8 mouse cellular contexts compared by ENCODE assay signal in genomic region chr2:152821023-152821422, GRCm38 (mm10). TPM values are rescaled to one million over a fixed set of nuclear protein-coding genes. Genes with fewer than 3 reads are reported as not detected.
DNase-seq lines count a peak whose midpoint lies in the region; ATAC-seq lines count a peak whose summit lies in the region.

No protein-coding gene starts in this region.

- peaks cover 72% of the 10 kb centered on the region for H3K4me1 ChIP-seq in midbrain, embryonic 15.5 days

- H3K4me3 ChIP-seq in midbrain, embryonic 15.5 days, result no peak overlapping the region

- H3K9me3 ChIP-seq in midbrain, embryonic 15.5 days, result no peaks in the 10 kb centered on the region

- ATAC-seq in midbrain, embryonic 15.5 days (replicated peaks), result no peak

- peak overlapping the region; percentile 44; the same call in 1 of the 2 replicates for H3K27ac ChIP-seq in midbrain, embryonic 15.5 days

- H3K27me3 ChIP-seq in midbrain, embryonic 15.5 days (replicated peaks), result no peaks in the 10 kb centered on the region

- peak; percentile 20 for DNase-seq in cerebellum, adult 8-10 months
- DNase-seq in cerebellum, postnatal 25 days, result no peak
- DNase-seq in embryo, embryonic 11 days, result peak; percentile 45
- peak; percentile 76 to 77 for DNase-seq in heart, postnatal 10 days
- DNase-seq in kidney, postnatal 36 days, result peak; percentile 62 to 78
- DNase-seq in ovary, postnatal 36 days (ENCODE audit: low spot score), result no peak
- DNase-seq in MN1 (ENCODE audit: low spot score), result no peak

- H3K9ac ChIP-seq in midbrain, embryonic 15.5 days, result no peak overlapping the region

- intact Hi-C loops in heart, postnatal 10 days (cut with DNase I), result loop anchor here (1.0 to 2.0 kb wide), 2 partner anchors 9 to 36 kb away; no protein-coding TSS in a partner anchor

- H3K36me3 ChIP-seq in midbrain, embryonic 15.5 days (replicated peaks), result peaks cover 10% of the 10 kb centered on the region; the same call in 1 of the 2 replicates

- 66% methylated on average over 5 of the region's 5 CpGs for WGBS in midbrain, embryonic 15.5 days

- H3K4me2 ChIP-seq in midbrain, embryonic 15.5 days, result no peak overlapping the region

RNA-seq across cellular contexts. Expression of gene Bcl2l1, which starts 10.5 kb away (rescaled TPM):
- 10 to 100 TPM; 40.0 to 72.4 TPM for total RNA-seq in heart, postnatal 10 days (2021)
- 195 and 197 TPM in 2 replicates for polyA plus RNA-seq in midbrain, embryonic 15.5 days (2015; fragmentation: Nextera tagmentation; extraction: Ambion mirVana)

RNA-seq across cellular contexts. Expression of gene Tpx2, which starts 26.7 kb away (rescaled TPM):
- total RNA-seq in heart, postnatal 10 days (2021), result 10 to 100 TPM; 16.0 to 17.8 TPM
- 12.9 and 14.6 TPM in 2 replicates for polyA plus RNA-seq in midbrain, embryonic 15.5 days (2015; fragmentation: Nextera tagmentation; extraction: Ambion mirVana)

Comparison
In these comparisons a context has a peak if more than half of its experiments do, and no peak if none do; other contexts are left out.
1. DNase-seq: peak in cerebellum, adult 8-10 months (single experiment), embryo, embryonic 11 days (single experiment), heart, postnatal 10 days (2 of 2) and kidney, postnatal 36 days (2 of 2); none in cerebellum, postnatal 25 days (0 of 2), ovary, postnatal 36 days (single experiment) and MN1 (single experiment).